In the genomic region with DNA sequence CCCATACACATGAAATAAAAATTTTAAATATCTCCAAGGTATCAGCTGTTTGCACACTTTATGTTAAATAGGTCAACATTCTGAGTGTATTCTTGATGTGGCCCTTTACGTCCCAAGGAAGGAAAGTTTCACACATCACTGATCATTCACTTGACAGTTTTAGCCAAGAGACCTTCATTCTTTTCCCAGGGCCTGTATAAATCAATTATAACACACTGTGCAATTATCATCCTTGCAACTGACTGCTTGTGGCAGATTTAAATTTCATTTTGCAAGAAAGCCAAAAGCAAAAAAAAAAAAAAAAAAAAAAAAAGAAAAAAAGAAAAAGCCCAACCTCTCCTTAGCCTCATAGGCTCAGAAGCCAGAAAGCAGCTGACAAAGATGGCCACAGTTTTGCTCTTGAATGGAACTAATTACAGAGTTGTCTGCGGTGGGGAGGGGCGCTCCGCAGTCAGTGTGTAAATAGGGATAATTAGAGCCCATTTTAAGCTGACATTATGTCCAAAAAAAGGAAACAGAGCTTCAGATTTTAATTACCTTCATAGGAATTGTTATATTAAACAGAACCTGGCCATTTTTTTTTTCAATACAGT, we compare ENCODE assay signal across 26 mouse cellular contexts. TPM values are rescaled to one million over a fixed set of nuclear protein-coding genes. Genes with fewer than 3 reads are reported as not detected.
A peak's percentile ranks its signal among the peaks of the same experiment; 100 is the strongest.
DNase-seq lines count a peak whose midpoint lies in the region; ATAC-seq and TF ChIP-seq lines count a peak whose summit lies in the region.
"Had no signal": no experiment of that assay in that cellular context is flagged by ENCODE, and none has a peak within 500 bp of the region (broad histone marks: within the 10 kb centered on the region; RNA-seq: fewer than 3 reads in every experiment).

No protein-coding gene starts in this region.

- no peaks in the 10 kb centered on the region for H3K9me3 ChIP-seq in forebrain, embryonic 14.5 days (replicated peaks; ENCODE audit: control insufficient read depth, low read length)
- no peaks in the 10 kb centered on the region for H3K9me3 ChIP-seq in forebrain, embryonic 10.5 days
- no peaks in the 10 kb centered on the region for H3K9me3 ChIP-seq in midbrain, postnatal 0 days (ENCODE audit: low read length)
- H3K9me3 ChIP-seq in midbrain, embryonic 16.5 days (replicated peaks; ENCODE audit: control insufficient read depth, low read length, poor library complexity, severe bottlenecking) = no peaks in the 10 kb centered on the region
- H3K9me3 ChIP-seq: embryonic facial prominence, embryonic 15.5 days; hindbrain, embryonic 10.5 days; intestine, embryonic 15.5 days; liver, embryonic 13.5 days; midbrain, embryonic 13.5 days; stomach, embryonic 15.5 days had no signal

- WGBS in forebrain, embryonic 14.5 days = 22% methylated on average over 4 of the region's 4 CpGs
- WGBS in forebrain, embryonic 10.5 days = 68% methylated on average over 4 of the region's 4 CpGs
- WGBS in midbrain, postnatal 0 days = 77% methylated on average over 4 of the region's 4 CpGs
- 67% methylated on average over 4 of the region's 4 CpGs for WGBS in midbrain, embryonic 16.5 days

- TF ChIP-seq CTCF in midbrain, postnatal 0 days (IDR thresholded peaks at IDR 0.05) = no peak

- H3K27ac ChIP-seq in forebrain, embryonic 14.5 days (ENCODE audit: low read depth, low read length) = no peak overlapping the region
- no peak overlapping the region for H3K27ac ChIP-seq in forebrain, embryonic 10.5 days
- no peak overlapping the region for H3K27ac ChIP-seq in midbrain, postnatal 0 days (ENCODE audit: low read depth, low read length)
- H3K27ac ChIP-seq in midbrain, embryonic 16.5 days (ENCODE audit: low read length) = no peak overlapping the region
- H3K27ac ChIP-seq: embryonic facial prominence, embryonic 15.5 days; hindbrain, embryonic 10.5 days; intestine, embryonic 15.5 days; kidney, postnatal 0 days; liver, embryonic 13.5 days; macrophage; midbrain, embryonic 13.5 days; stomach, embryonic 15.5 days had no signal

- no peak overlapping the region for H3K4me3 ChIP-seq in forebrain, embryonic 14.5 days (ENCODE audit: low read depth, low read length)
- no peak overlapping the region for H3K4me3 ChIP-seq in forebrain, embryonic 10.5 days
- no peak overlapping the region for H3K4me3 ChIP-seq in midbrain, postnatal 0 days (ENCODE audit: low read depth, low read length)
- no peak overlapping the region for H3K4me3 ChIP-seq in midbrain, embryonic 16.5 days (ENCODE audit: low read depth, low read length)
- H3K4me3 ChIP-seq: embryonic facial prominence, embryonic 15.5 days; hindbrain, embryonic 10.5 days; intestine, embryonic 15.5 days; liver, embryonic 13.5 days; midbrain, embryonic 13.5 days; stomach, embryonic 15.5 days had no signal

- no peak overlapping the region for H3K9ac ChIP-seq in forebrain, embryonic 14.5 days (ENCODE audit: low read length)
- no peak overlapping the region for H3K9ac ChIP-seq in midbrain, postnatal 0 days (replicated peaks; ENCODE audit: low read length, poor library complexity, severe bottlenecking)
- H3K9ac ChIP-seq in midbrain, embryonic 16.5 days (ENCODE audit: low read depth, low read length) = no peak overlapping the region
- H3K9ac ChIP-seq: embryonic facial prominence, embryonic 15.5 days; intestine, embryonic 15.5 days; liver, embryonic 13.5 days; midbrain, embryonic 13.5 days; stomach, embryonic 15.5 days had no signal

- H3K4me2 ChIP-seq in forebrain, embryonic 14.5 days (ENCODE audit: low read length) = no peak overlapping the region
- no peak overlapping the region for H3K4me2 ChIP-seq in midbrain, postnatal 0 days (ENCODE audit: low read depth, low read length, poor library complexity, severe bottlenecking)
- no peak overlapping the region for H3K4me2 ChIP-seq in midbrain, embryonic 16.5 days (ENCODE audit: low read length)
- H3K4me2 ChIP-seq: embryonic facial prominence, embryonic 15.5 days; intestine, embryonic 15.5 days; liver, embryonic 13.5 days; midbrain, embryonic 13.5 days; stomach, embryonic 15.5 days had no signal

- H3K27me3 ChIP-seq in forebrain, embryonic 14.5 days (replicated peaks; ENCODE audit: control insufficient read depth, insufficient read depth, low read length) = no peaks in the 10 kb centered on the region
- H3K27me3 ChIP-seq in forebrain, embryonic 10.5 days (ENCODE audit: poor library complexity, severe bottlenecking) = peaks cover 12% of the 10 kb centered on the region; the same call in 1 of the 2 replicates
- H3K27me3 ChIP-seq in midbrain, postnatal 0 days (ENCODE audit: insufficient read depth, low read length) = no peaks in the 10 kb centered on the region
- H3K27me3 ChIP-seq in midbrain, embryonic 16.5 days (ENCODE audit: control insufficient read depth, insufficient read depth, low read depth, low read length) = no peaks in the 10 kb centered on the region
- H3K27me3 ChIP-seq: embryonic facial prominence, embryonic 15.5 days; intestine, embryonic 15.5 days; liver, embryonic 13.5 days; stomach, embryonic 15.5 days had no signal

- DNase-seq in forebrain, embryonic 14.5 days (ENCODE audit: low spot score) = peak; percentile 73
- no peak for DNase-seq in forebrain, embryonic 10.5 days (ENCODE audit: extremely low spot score, low spot score)
- DNase-seq in midbrain, postnatal 0 days (ENCODE audit: low spot score) = peak; percentile 37
- peak; percentile 43 for DNase-seq in brain, embryonic 18.5 days (ENCODE audit: low read depth, low spot score)
- DNase-seq in kidney, adult 9 months = no peak
- DNase-seq in adrenal gland, postnatal 10 days = no peak
- DNase-seq: cerebellum, adult 11-12 months; cerebellum, postnatal 10 days; heart, postnatal 14 days; kidney, adult 2 months; kidney, postnatal 4 days; liver, embryonic 13.5 days; lung, adult 18-20 months; lung, postnatal 10 days had no signal

- no peaks in the 10 kb centered on the region; the same call in 1 of the 2 replicates for H3K4me1 ChIP-seq in forebrain, embryonic 14.5 days (ENCODE audit: control insufficient read depth, insufficient read depth, low read length)
- peaks cover 23% of the 10 kb centered on the region for H3K4me1 ChIP-seq in forebrain, embryonic 10.5 days
- no peaks in the 10 kb centered on the region for H3K4me1 ChIP-seq in midbrain, postnatal 0 days (ENCODE audit: insufficient read depth, low read length)
- H3K4me1 ChIP-seq in midbrain, embryonic 16.5 days (ENCODE audit: control insufficient read depth, insufficient read depth, low read length) = peaks cover 5% of the 10 kb centered on the region; the same call in 1 of the 2 replicates
- H3K4me1 ChIP-seq: intestine, embryonic 15.5 days; midbrain, embryonic 13.5 days; stomach, embryonic 15.5 days had no signal

- H3K36me3 ChIP-seq in forebrain, embryonic 14.5 days (ENCODE audit: control insufficient read depth, insufficient read depth, low read length) = no peaks in the 10 kb centered on the region
- H3K36me3 ChIP-seq in forebrain, embryonic 10.5 days (replicated peaks) = no peaks in the 10 kb centered on the region
- H3K36me3 ChIP-seq in midbrain, postnatal 0 days (ENCODE audit: insufficient read depth, low read length) = no peaks in the 10 kb centered on the region
- H3K36me3 ChIP-seq in midbrain, embryonic 16.5 days (ENCODE audit: control insufficient read depth, insufficient read depth, low read length) = no peaks in the 10 kb centered on the region
- H3K36me3 ChIP-seq: embryonic facial prominence, embryonic 15.5 days; hindbrain, embryonic 10.5 days; intestine, embryonic 15.5 days; liver, embryonic 13.5 days; midbrain, embryonic 13.5 days; stomach, embryonic 15.5 days had no signal

- peak; percentile 68 for ATAC-seq in forebrain, embryonic 14.5 days
- ATAC-seq in midbrain, postnatal 0 days (ENCODE audit: low FRiP score) = no peak
- no peak for ATAC-seq in midbrain, embryonic 16.5 days
- ATAC-seq: hindbrain, embryonic 16.5 days; intestine, embryonic 15.5 days; midbrain, embryonic 13.5 days had no signal

RNA-seq across cellular contexts. Expression of gene Ano4, which starts 47.1 kb away (rescaled TPM):
- polyA plus RNA-seq in forebrain, embryonic 14.5 days (2014; fragmentation: Nextera tagmentation; extraction: Ambion mirVana) = 4.7 and 5.9 TPM in 2 replicates
- polyA plus RNA-seq in forebrain, embryonic 10.5 days (2016; fragmentation: Nextera tagmentation; extraction: Ambion mirVana) = 0.22 and 0.41 TPM in 2 replicates
- total RNA-seq in midbrain, postnatal 0 days (2014; rRNA removed) = 11.3 and 14.7 TPM in 2 replicates
- 5.8 and 6.2 TPM in 2 replicates for polyA plus RNA-seq in midbrain, postnatal 0 days (2015; fragmentation: Nextera tagmentation; extraction: Ambion mirVana)
- 7.7 and 7.9 TPM in 2 replicates for polyA plus RNA-seq in midbrain, embryonic 16.5 days (2015; fragmentation: Nextera tagmentation; extraction: Ambion mirVana)
- 1 to 10 TPM in 1 of 2 experiments, under 1 TPM in 1; 0.90 to 1.6 TPM for total RNA-seq in adrenal gland, postnatal 10 days (2021)
- total RNA-seq: megakaryocyte-erythroid progenitor cell, adult 5-6 weeks; neutrophil, adult 5-6 weeks had no signal
- polyA plus RNA-seq: macrophage; small intestine, adult 2 months had no signal

RNA-seq across cellular contexts. Expression of gene Gas2l3, which starts 52.1 kb away (rescaled TPM):
- 7.7 and 12.3 TPM in 2 replicates for polyA plus RNA-seq in forebrain, embryonic 14.5 days (2014; fragmentation: Nextera tagmentation; extraction: Ambion mirVana)
- 14.7 and 15.4 TPM in 2 replicates for polyA plus RNA-seq in forebrain, embryonic 10.5 days (2016; fragmentation: Nextera tagmentation; extraction: Ambion mirVana)
- 3.7 and 7.0 TPM in 2 replicates for total RNA-seq in midbrain, postnatal 0 days (2014; rRNA removed)
- polyA plus RNA-seq in midbrain, postnatal 0 days (2015; fragmentation: Nextera tagmentation; extraction: Ambion mirVana) = 1.6 and 1.7 TPM in 2 replicates
- 2.2 and 4.4 TPM in 2 replicates for polyA plus RNA-seq in midbrain, embryonic 16.5 days (2015; fragmentation: Nextera tagmentation; extraction: Ambion mirVana)
- total RNA-seq in adrenal gland, postnatal 10 days (2021) = 10 to 100 TPM in 1 of 2 experiments, 1 to 10 TPM in 1; 6.8 to 13.3 TPM

Comparison
In these comparisons a context has a peak if more than half of its experiments do, and no peak if none do; other contexts are left out.
1. DNase-seq: peak in forebrain, embryonic 14.5 days (single experiment), midbrain, postnatal 0 days (single experiment) and brain, embryonic 18.5 days (single experiment); none in forebrain, embryonic 10.5 days (single experiment), kidney, adult 9 months (single experiment) and adrenal gland, postnatal 10 days (single experiment).